Mouse (Mus musculus) thymus, postnatal 36 days (tissue): ENCODE data around the gene Sult1c1.
"Not testable (repeated sequence)": the region's sequence is repeated elsewhere in the genome, so short reads cannot be mapped to it uniquely, and the experiment has no call there.

Experiments used
- DNase-seq, 2 experiments: peaks; one replicate each; pipeline ENCODE4 v3.0.0; 2022; ENCODE audit warnings: mixed read lengths in 2 of 2

The Sult1c1 gene

GRCm38 (mm10) chr17:53990574-53990973, at the start of gene Sult1c1:
Gene Sult1c1 (minus strand): TSS chr17:53990674.
- no peak for DNase-seq

GRCm38 (mm10) chr17:54014204-54014603, 23.7 kb upstream of the Sult1c1 start:
- DNase-seq = no peak

GRCm38 (mm10) chr17:54011196-54011595, 20.7 kb upstream of the Sult1c1 start:
- DNase-seq = no peak

GRCm38 (mm10) chr17:54010536-54010935, 20.1 kb upstream of the Sult1c1 start:
- not testable (repeated sequence) for DNase-seq

- DNase-seq = no peak
Observed at GRCm38 (mm10) chr17:54003522-54003921, 13.0 kb upstream of the Sult1c1 start.

GRCm38 (mm10) chr17:53973606-53974005, 16.9 kb downstream of the Sult1c1 start:
- no peak for DNase-seq

GRCm38 (mm10) chr17:53941569-53942162, 48.8 kb downstream of the Sult1c1 start:
- DNase-seq = no peak

GRCm38 (mm10) chr17:53940726-53941125, 49.7 kb downstream of the Sult1c1 start:
- no peak for DNase-seq
